Mouse (Mus musculus): ENCODE results near the gene Myo16.

- TF ChIP-seq TAL1 (IDR thresholded peaks at IDR 0.05; ENCODE audit: low read length) = no peak
- no peak for TF ChIP-seq POLR2A (IDR thresholded peaks at IDR 0.05; ENCODE audit: control insufficient read depth in 1 of 2, insufficient read depth in 1 of 2, low read depth in 1 of 2, low read length in 2 of 2, poor library complexity in 1 of 2)
- TF ChIP-seq ZNF384 (IDR thresholded peaks at IDR 0.05; ENCODE audit: low read depth, low read length) = no peak
- TF ChIP-seq TCF12 (IDR thresholded peaks at IDR 0.05; ENCODE audit: low read depth, low read length) = no peak
- no peak for TF ChIP-seq CTCF (IDR thresholded peaks at IDR 0.05 in 2 of 3, conservative IDR thresholded peaks at IDR 0.05 in 1 of 3; ENCODE audit: control insufficient read depth in 1 of 3, insufficient read depth in 1 of 3, low read depth in 2 of 3, low read length in 3 of 3, poor library complexity in 1 of 3, severe bottlenecking in 1 of 3)
- TF ChIP-seq MYB (IDR thresholded peaks at IDR 0.05; ENCODE audit: low read depth, low read length) = no peak
Observed at GRCm38 (mm10) chr8:10123412-10123811, 30.3 kb upstream of the Myo16 start.
